Mouse (Mus musculus) adrenal gland, adult (tissue): ENCODE results near the gene Rrbp1.

ENCODE experiments used
- DNase-seq, 2 experiments: peaks; one replicate each; pipeline ENCODE4 v3.0.0; 2022 to 2023; ENCODE audit warnings: low spot score in 1 of 2; ENCODE audit not compliant: inconsistent age in 2 of 2

Rrbp1 gene

DNA sequence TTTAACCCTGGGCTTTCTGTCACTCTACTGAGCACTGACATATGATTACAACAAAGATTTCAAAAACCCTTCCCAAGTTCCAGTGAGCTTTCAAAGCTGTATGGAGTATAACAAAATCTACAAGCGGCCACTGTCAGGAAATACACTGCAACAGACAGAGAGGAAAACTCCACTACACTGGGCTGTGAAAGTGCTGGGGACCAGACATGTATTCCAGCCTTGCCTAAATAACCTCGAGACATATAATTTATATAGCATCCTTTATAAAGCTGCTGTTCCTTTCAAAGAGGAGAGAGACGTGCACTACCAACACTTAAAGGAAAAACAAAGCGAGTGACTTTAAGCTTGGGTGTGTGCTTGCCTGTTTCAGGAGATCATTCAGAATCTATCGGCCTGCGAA, 4.4 kb downstream of the Rrbp1 start:
- no peak for DNase-seq

DNA sequence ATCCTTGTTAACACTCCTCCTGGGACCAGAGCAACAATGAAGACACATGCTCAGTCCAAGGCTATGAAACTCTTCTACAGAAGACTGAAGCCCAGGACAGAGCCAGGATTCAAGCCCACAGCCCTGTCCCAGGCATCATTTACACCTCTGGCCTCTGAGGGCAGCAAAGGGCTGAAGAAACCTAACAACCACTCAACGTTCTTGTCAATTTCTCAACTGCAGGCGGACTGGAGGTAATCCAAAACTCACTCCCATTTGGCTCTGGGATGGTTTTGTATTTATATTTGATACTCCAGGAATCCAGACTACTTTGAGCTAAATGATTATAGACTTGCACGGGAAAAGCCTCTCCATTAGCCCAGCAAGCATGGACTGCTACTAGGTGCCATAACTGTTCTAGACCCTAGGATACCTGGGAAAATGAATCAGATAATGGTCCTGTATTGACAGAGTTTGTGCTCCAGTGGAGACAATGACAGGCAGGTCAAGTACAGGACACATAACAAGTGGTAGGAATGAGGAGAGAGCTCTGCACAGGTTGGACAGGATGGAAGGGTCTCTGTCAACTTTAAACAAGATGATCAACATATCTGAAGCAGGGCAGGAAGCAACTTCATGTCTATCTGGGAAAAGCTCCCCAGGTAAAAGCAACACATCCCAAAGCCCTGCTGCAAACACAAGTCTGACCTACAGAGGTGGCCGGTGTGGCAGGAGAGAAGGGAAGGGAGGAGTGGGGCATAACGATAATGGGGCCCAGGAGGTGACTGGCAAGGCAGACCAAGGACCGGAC, 5.7 kb downstream of the Rrbp1 start:
- DNase-seq: no peak

- DNase-seq: peak in 1 of 2 experiments; percentile 68
Measured at GRCm38 (mm10) chr2:144003544-144003943, 7.5 kb downstream of the Rrbp1 start.

DNA sequence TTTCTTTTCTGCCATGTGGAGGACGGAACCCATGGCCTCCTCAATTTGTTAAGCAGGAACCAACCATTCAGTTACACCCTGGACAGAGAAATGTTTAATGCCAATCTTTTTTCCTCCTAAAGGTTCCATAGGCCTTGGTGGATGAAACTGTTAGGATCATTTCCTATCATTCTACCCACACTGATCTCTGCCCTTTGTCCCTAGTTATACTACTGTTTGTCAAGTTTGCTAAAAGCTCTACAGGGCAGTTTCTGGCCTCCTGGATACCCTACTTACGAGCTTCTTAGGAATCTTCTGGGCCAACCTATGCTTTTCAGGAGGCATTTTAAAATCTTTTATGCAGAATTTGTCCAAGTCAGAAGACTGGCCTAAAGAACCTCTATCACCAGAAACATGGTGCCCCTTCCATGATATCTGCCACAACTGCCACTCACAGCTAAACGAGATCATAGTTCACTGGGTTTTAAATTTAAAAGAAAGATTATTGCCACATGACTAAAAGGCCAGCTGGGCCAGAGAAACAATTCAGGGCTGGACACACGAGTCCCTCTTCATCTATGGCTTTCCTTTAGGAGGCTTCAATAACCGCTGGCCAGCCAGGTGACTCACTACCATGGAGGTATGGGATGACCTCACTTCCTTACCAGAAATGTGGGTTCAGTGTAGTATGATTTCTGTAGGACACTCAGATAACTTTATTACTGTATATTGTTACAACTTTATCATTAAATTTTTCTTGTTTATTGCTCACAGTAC, 8.7 kb downstream of the Rrbp1 start:
- DNase-seq: no peak

DNA sequence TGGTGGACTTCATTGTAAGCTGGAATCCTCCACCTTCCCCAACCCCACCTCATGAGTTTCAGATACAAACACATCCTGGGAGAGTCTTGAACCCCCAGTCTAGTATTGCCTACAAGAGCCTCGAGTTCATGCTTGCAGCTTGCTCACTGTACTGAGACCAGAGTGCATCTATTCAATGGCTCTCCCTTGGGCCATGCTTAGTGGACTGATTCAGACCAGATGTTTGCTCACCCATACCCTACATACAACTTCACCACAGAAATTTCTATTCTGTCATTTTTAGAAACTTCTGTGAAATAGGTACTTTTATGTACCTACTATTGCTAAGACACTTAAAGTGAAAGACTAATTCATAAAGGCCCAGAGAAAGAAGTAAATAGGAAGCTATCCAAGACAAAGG, 18.1 kb downstream of the Rrbp1 start:
- no peak for DNase-seq

DNA sequence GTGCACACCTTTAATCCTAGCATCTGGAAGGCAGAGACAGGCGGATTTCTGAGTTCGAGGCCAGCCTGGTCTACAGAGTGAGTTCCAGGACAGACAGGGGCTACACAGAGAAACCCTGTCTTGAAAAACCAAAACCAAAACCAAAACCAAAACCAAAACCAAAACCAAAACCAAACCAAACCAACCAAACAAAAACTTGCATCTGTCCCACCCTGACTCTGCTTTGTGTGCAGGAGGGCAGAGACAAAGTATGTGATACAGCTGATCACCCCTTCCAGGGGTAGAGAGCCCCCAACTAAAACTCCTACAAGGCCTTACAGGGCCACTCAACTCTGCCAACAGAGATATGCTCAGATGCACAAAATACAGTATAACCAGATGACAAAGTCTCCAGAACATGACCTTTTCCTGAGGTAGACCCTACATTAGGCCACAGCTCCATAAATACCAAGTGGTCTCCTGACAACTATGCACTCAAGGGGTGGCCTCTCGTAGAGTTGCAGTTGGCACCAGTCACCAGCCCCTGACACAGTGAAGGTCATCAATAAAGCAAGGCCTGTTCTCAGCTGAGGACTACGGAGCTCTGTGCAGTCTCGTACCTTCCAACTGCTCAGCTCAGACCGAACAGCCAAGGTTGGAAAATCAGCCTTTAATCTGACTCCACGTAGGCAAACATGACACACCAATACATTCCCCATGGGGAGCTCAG, 18.9 kb downstream of the Rrbp1 start:
- peak; percentile 32 to 70 for DNase-seq

GRCm38 (mm10) chr2:143990997-143991396, 20.1 kb downstream of the Rrbp1 start:
- peak; percentile 34 to 65 for DNase-seq

DNA sequence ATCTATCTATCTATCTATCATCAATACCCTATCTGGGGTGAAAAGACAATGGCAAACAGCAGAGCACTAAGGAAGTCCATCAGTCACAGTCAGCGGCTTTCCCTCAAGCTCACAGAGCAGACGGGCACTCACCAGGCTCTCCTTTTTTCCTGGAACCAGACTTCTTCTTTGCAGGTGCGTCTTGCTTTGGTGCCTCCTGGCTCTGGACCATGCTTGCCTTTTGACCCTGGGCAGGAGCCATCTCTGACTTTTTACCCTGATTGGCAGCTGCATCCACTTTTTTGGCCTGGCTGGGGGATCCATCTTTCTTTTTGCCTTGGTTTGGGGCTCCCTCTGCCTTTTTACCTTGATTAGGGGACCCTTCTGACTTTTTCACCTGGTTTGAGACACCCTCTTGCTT, 23.0 kb downstream of the Rrbp1 start:
- no peak for DNase-seq

DNA sequence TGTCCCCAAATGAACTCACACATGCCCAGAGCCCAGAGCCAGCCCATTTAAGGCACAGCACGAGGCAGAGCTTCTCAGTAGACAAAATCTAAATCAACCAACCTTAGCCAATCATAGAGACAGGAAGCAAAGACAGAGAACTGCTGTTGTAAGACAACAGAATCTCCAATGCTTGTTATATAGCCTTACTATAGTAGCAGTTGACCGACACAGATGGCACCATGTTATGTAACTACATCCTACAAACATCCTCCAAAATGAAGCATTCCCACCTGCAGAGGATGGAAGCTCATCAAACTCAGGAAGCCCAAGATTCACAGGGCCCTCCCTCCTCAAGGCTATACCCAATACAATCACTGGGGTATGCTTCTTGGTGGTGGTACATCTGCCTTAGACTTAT, 23.6 kb downstream of the Rrbp1 start:
- no peak for DNase-seq

DNA sequence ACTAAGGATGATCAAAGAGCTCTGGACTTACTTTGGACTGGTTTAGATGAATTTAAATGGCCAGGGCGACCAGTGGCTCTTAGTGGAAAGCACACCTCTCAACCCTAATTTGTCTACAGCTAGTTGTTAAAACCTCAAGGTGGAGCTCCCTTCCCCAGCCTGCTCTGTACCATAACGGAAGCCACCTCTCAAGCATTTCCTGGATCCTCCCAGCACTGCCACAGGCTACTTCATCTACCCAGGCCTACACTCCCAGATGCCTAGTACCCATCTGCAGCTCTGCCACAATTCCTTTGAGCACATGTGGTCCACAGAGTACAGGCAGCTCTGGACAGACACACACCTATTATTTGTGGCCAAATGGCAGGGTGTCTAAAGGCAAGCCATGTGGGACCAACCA, 27.6 kb downstream of the Rrbp1 start:
- DNase-seq: no peak

DNA sequence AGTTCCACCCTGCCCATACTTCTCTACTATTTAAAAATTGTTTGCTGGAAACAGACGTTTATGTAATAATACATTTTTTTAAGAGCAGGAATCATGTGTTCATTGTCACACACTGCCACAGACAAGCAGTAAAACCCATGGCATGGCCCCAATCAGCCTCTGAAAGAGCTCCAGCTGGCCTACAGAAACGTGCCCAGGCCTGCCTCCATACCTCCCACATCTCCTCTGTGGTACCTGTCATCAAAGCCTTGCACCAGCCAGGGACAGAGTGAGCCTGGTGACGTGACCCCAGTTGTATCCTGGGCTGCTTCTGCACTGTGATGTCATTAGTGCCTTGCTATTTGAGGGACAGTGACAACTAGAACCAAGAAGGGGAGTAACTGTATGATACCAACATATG, 28.2 kb downstream of the Rrbp1 start:
- DNase-seq: no peak

DNA sequence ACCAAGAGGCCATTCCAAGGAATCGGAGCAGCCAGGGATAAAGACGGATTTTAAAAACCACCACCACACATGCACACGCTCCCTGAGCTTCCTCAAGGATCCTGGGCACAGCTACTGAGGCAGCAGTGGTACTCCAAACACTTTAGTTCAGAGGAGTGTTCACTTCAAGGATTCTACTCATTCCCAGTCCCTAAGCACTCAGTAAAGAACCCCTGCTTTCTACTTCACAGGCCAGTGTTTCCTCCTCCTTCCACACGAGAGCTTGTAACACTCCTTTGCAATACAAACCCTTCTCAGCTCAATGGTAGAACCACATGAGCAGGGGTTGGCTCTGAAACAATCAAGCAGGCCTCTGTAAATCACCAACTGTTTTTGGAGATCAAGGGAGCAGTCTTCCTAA, 28.9 kb downstream of the Rrbp1 start:
- no peak for DNase-seq

- peak; percentile 38 to 79 for DNase-seq
Measured at GRCm38 (mm10) chr2:143980781-143981398, 30.2 kb downstream of the Rrbp1 start.

DNA sequence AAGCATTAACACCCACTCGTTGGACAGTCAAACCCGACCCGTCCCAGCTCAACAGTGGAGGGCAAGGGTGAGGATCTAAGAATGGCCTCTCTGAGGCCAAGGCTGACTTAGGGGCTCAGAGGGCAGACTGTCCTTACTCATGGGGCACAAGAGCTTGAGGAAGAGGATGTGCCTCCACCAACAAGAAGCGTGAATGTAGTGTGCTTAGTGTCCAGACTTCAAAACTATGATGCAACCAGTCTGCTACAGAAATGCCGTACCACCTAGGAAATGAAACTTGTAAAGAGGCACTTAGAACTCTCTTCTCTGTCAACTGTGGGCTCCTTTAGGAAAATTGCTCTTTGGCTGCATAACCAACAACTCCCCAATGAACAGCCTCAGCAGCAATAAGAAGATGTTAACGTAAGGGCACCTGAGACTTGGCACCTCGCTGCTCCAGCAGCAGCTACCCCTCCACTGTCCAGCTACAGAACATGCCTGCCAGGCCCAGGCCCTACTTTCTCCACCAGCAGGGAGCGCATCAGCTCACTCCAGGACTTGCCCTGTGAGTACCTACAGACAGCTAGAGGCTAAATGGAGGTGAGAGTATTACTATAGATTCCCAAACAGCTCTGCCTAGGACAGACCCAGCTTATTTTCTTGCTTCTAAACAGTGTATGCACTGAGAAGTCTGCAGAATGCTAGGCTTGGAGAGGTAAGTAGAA, 32.5 kb downstream of the Rrbp1 start:
- DNase-seq: peak in 1 of 2 experiments; percentile 41

GRCm38 (mm10) chr2:143975146-143975649, 35.9 kb downstream of the Rrbp1 start:
- DNase-seq: no peak

DNA sequence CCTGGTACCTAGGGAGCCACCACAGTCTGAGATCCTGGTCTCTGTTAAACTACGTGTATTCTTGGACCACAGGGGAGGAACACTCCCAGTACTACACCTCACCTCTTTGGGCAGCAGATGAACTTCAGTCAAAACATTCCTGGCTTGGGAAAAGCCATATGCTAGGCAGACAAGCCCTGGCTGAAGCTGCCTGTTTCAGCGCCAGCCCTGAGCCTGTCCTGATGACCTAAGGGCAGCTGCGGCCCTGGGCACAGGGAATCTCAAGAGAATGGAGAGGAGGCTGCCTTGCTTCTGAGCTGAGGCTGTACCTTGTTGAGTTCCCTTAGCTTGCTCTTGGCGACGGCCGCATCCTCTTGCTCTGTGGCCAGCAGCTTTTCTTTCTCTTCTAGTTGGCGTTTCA, 37.9 kb downstream of the Rrbp1 start:
- DNase-seq: no peak

- no peak for DNase-seq
Measured at GRCm38 (mm10) chr2:143971887-143972286, 39.2 kb downstream of the Rrbp1 start.

- no peak for DNase-seq
Measured at GRCm38 (mm10) chr2:143970841-143971240, 40.2 kb downstream of the Rrbp1 start.

GRCm38 (mm10) chr2:143969260-143969659, 41.8 kb downstream of the Rrbp1 start:
- DNase-seq: no peak

DNA sequence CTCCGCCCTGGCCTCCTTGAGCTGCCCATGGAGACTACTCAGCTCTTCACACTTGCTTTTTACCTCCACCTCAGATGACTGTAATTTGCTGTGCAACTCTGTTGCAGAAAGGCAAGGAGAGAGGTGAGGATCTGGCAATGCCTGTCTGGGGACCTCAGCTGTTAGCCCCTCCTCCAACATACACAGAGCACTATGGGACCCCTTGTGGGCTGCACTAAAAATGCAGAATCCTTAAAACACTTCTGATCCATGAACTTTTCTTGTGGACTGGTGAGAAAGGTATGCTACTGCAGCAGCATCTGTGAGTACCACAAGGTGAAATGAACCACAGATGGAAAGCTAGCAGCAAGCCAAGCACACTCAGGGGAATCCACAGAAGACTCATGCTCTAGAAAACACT, 47.7 kb downstream of the Rrbp1 start:
- no peak for DNase-seq

DNA sequence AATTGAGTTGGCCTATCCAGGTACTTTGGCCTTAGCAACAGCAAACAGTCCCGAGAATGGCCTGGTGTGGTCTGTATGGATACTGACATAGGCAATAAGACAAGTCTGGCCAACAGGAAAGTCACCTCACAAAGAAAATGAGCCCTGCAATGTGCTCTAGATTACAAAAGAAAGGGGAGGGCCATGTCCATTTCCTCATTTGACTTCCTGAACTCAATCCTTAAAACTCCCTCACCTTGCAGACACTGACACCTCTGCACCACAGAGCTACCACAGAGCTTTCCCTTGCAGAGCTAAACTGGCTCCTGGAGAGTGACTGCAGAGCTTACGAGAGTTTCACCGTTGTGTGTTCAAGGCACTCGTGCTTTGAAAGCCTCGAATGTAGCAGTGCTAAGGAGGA, 48.9 kb downstream of the Rrbp1 start:
- no peak for DNase-seq
